Mouse (Mus musculus): ENCODE results near the gene Lamb3. TPM values are rescaled to one million over a fixed set of nuclear protein-coding genes. Genes with fewer than 3 reads are reported as not detected.

The Lamb3 gene
- polyA plus RNA-seq, 1 experiment from 2014 or later = 0.59 TPM

- H3K4me3 ChIP-seq (replicated peaks) = no peak overlapping the region
- H3K27me3 ChIP-seq (replicated peaks) = no peaks in the 10 kb centered on the region
- H3K36me3 ChIP-seq = no peaks in the 10 kb centered on the region
- H3K27ac ChIP-seq (replicated peaks) = peak overlapping the region; percentile 65
- WGBS = 67% methylated on average over 4 of the region's 4 CpGs
- no peak for ATAC-seq (ENCODE audit: low FRiP score)
- H3K4me2 ChIP-seq = no peak overlapping the region
- H3K9ac ChIP-seq (replicated peaks) = no peak overlapping the region
- H3K4me1 ChIP-seq = peaks cover 19% of the 10 kb centered on the region
- no peaks in the 10 kb centered on the region for H3K9me3 ChIP-seq (replicated peaks)
Observed at GRCm38 (mm10) chr1:193337787-193338310, 130.3 kb downstream of the Lamb3 start.

- peaks cover 19% of the 10 kb centered on the region for H3K4me1 ChIP-seq
- ATAC-seq (ENCODE audit: low FRiP score) = peak; percentile 45; the same call in 1 of the 2 replicates
- H3K9me3 ChIP-seq (replicated peaks) = no peaks in the 10 kb centered on the region
- 76% methylated on average over 9 of the region's 9 CpGs for WGBS
- H3K27me3 ChIP-seq (replicated peaks) = no peaks in the 10 kb centered on the region
- H3K27ac ChIP-seq (replicated peaks) = peak overlapping the region; percentile 65
- H3K4me2 ChIP-seq = no peak overlapping the region
- no peak overlapping the region for H3K4me3 ChIP-seq (replicated peaks)
- H3K9ac ChIP-seq (replicated peaks) = no peak overlapping the region
- H3K36me3 ChIP-seq = no peaks in the 10 kb centered on the region
Observed at GRCm38 (mm10) chr1:193338363-193338995, 131.0 kb downstream of the Lamb3 start.

GRCm38 (mm10) chr1:193342198-193342946, 134.9 kb downstream of the Lamb3 start:
- Histone ChIP-seq H3K27me3 (replicated peaks) (no peaks in the 10 kb centered on the region), H3K9me3 (replicated peaks) (no peaks in the 10 kb centered on the region), H3K4me1 (peaks cover 12% of the 10 kb centered on the region), H3K27ac (replicated peaks) (no peak overlapping the region), H3K4me3 (replicated peaks) (no peak overlapping the region), H3K4me2 (no peak overlapping the region), H3K36me3 (peaks cover 7% of the 10 kb centered on the region), H3K9ac (replicated peaks) (no peak overlapping the region)
- no peak for ATAC-seq (ENCODE audit: low FRiP score)
- 94% methylated on average over 5 of the region's 5 CpGs for WGBS

GRCm38 (mm10) chr1:193343853-193344252, 136.4 kb downstream of the Lamb3 start:
- H3K27ac ChIP-seq (replicated peaks) = no peak overlapping the region
- H3K4me3 ChIP-seq (replicated peaks) = no peak overlapping the region
- no peak for ATAC-seq (ENCODE audit: low FRiP score)
- H3K27me3 ChIP-seq (replicated peaks) = no peaks in the 10 kb centered on the region
- H3K9ac ChIP-seq (replicated peaks) = no peak overlapping the region
- H3K9me3 ChIP-seq (replicated peaks) = no peaks in the 10 kb centered on the region
- H3K4me1 ChIP-seq = peaks cover under 1% of the 10 kb centered on the region; the same call in 1 of the 2 replicates
- no peak overlapping the region for H3K4me2 ChIP-seq
- peaks cover 21% of the 10 kb centered on the region for H3K36me3 ChIP-seq
- WGBS = 74% methylated on average over 4 of the region's 4 CpGs

- WGBS = 40% methylated on average over 2 of the region's 2 CpGs
- Histone ChIP-seq H3K4me3 (replicated peaks) (no peak overlapping the region), H3K27me3 (replicated peaks) (no peaks in the 10 kb centered on the region), H3K27ac (replicated peaks) (no peak overlapping the region), H3K9me3 (replicated peaks) (no peaks in the 10 kb centered on the region), H3K36me3 (peaks cover 32% of the 10 kb centered on the region), H3K4me1 (no peaks in the 10 kb centered on the region), H3K4me2 (no peak overlapping the region), H3K9ac (replicated peaks) (no peak overlapping the region)
- no peak for ATAC-seq (ENCODE audit: low FRiP score)
Observed at GRCm38 (mm10) chr1:193344976-193345375, 137.5 kb downstream of the Lamb3 start.

- Histone ChIP-seq H3K27ac (replicated peaks) (no peak overlapping the region), H3K4me1 (no peaks in the 10 kb centered on the region), H3K36me3 (peaks cover 50% of the 10 kb centered on the region), H3K9me3 (replicated peaks) (no peaks in the 10 kb centered on the region), H3K9ac (replicated peaks) (no peak overlapping the region), H3K4me2 (no peak overlapping the region), H3K4me3 (replicated peaks) (no peak overlapping the region), H3K27me3 (replicated peaks) (no peaks in the 10 kb centered on the region)
- WGBS = 68% methylated on average over 3 of the region's 3 CpGs
- no peak for ATAC-seq (ENCODE audit: low FRiP score)
Observed at GRCm38 (mm10) chr1:193346908-193347307, 139.4 kb downstream of the Lamb3 start.

- no peak overlapping the region for H3K4me3 ChIP-seq (replicated peaks)
- H3K9ac ChIP-seq (replicated peaks) = no peak overlapping the region
- H3K27me3 ChIP-seq (replicated peaks) = no peaks in the 10 kb centered on the region
- no peak overlapping the region for H3K27ac ChIP-seq (replicated peaks)
- no peak for ATAC-seq (ENCODE audit: low FRiP score)
- 86% methylated on average over 9 of the region's 9 CpGs for WGBS
- H3K4me2 ChIP-seq = no peak overlapping the region
- H3K4me1 ChIP-seq = no peaks in the 10 kb centered on the region
- peaks cover 64% of the 10 kb centered on the region for H3K36me3 ChIP-seq
- no peaks in the 10 kb centered on the region for H3K9me3 ChIP-seq (replicated peaks)
Observed at GRCm38 (mm10) chr1:193348261-193348962, 140.9 kb downstream of the Lamb3 start.

GRCm38 (mm10) chr1:193349702-193350545, 142.4 kb downstream of the Lamb3 start:
- Histone ChIP-seq H3K9me3 (replicated peaks) (no peaks in the 10 kb centered on the region), H3K27me3 (replicated peaks) (no peaks in the 10 kb centered on the region), H3K9ac (replicated peaks) (no peak overlapping the region), H3K36me3 (peaks cover 77% of the 10 kb centered on the region), H3K27ac (replicated peaks) (no peak overlapping the region), H3K4me3 (replicated peaks) (no peak overlapping the region), H3K4me2 (no peak overlapping the region), H3K4me1 (no peaks in the 10 kb centered on the region)
- WGBS = 85% methylated on average over 10 of the region's 10 CpGs
- ATAC-seq (ENCODE audit: low FRiP score) = no peak

GRCm38 (mm10) chr1:193350546-193350801, 143.0 kb downstream of the Lamb3 start:
- no peak overlapping the region for H3K9ac ChIP-seq (replicated peaks)
- H3K36me3 ChIP-seq = peaks cover 81% of the 10 kb centered on the region
- no peak overlapping the region for H3K4me2 ChIP-seq
- H3K27ac ChIP-seq (replicated peaks) = no peak overlapping the region
- WGBS = 95% methylated on average over 2 of the region's 2 CpGs
- H3K4me3 ChIP-seq (replicated peaks) = no peak overlapping the region
- no peaks in the 10 kb centered on the region for H3K4me1 ChIP-seq
- H3K9me3 ChIP-seq (replicated peaks) = no peaks in the 10 kb centered on the region
- no peak for ATAC-seq (ENCODE audit: low FRiP score)
- no peaks in the 10 kb centered on the region for H3K27me3 ChIP-seq (replicated peaks)

- Histone ChIP-seq H3K9me3 (replicated peaks) (no peaks in the 10 kb centered on the region), H3K9ac (replicated peaks) (no peak overlapping the region), H3K4me1 (no peaks in the 10 kb centered on the region), H3K27ac (replicated peaks) (no peak overlapping the region), H3K4me3 (replicated peaks) (no peak overlapping the region), H3K4me2 (no peak overlapping the region), H3K36me3 (peaks cover 90% of the 10 kb centered on the region), H3K27me3 (replicated peaks) (no peaks in the 10 kb centered on the region)
- 79% methylated on average over 3 of the region's 3 CpGs for WGBS
- ATAC-seq (ENCODE audit: low FRiP score) = no peak
Observed at GRCm38 (mm10) chr1:193351583-193351982, 144.1 kb downstream of the Lamb3 start.

GRCm38 (mm10) chr1:193359199-193359598, 151.7 kb downstream of the Lamb3 start:
- Histone ChIP-seq H3K9me3 (replicated peaks) (no peaks in the 10 kb centered on the region), H3K36me3 (peaks cover 57% of the 10 kb centered on the region), H3K4me3 (replicated peaks) (no peak overlapping the region), H3K4me1 (peaks cover 2% of the 10 kb centered on the region), H3K4me2 (no peak overlapping the region), H3K27me3 (replicated peaks) (no peaks in the 10 kb centered on the region), H3K9ac (replicated peaks) (no peak overlapping the region), H3K27ac (replicated peaks) (no peak overlapping the region)
- WGBS = 63% methylated on average over 3 of the region's 3 CpGs
- ATAC-seq (ENCODE audit: low FRiP score) = no peak
